Mouse (Mus musculus) effector memory CD4-positive, alpha-beta T cell, adult 5 months (primary cell): ENCODE results near the gene Duxf3. TPM values are rescaled to one million over a fixed set of nuclear protein-coding genes. Genes with fewer than 3 reads are reported as not detected.

ENCODE experiments used
- polyA plus RNA-seq: library from polyadenylated mRNA; unstranded; fragments of 100-300 nt; shearing (Covaris generic); gene quantifications from one replicate; pipeline ENCODE4 v1.2.1, GENCODE M21; 2017

Gene Duxf3
- polyA plus RNA-seq: 0.87 TPM

DNA sequence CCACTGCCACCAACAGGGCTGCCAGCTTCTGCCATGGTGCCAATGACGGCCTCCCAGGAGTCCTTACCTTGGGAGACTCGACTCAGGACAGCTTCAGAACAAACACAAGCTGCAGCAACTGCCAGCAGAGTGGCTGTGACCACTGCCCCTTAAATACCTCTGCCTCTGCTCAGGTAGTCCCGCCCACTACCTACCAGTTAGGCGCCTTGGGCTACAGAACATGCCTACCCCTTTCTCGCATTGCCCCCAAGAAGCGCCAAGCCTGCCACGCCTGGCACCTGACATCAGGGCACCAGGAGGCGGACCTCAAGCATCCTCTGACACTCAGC is at the start of gene Duxf3:
Gene Duxf3 (minus strand): TSS at position 35 of the 329 bp plus-strand sequence.

DNA sequence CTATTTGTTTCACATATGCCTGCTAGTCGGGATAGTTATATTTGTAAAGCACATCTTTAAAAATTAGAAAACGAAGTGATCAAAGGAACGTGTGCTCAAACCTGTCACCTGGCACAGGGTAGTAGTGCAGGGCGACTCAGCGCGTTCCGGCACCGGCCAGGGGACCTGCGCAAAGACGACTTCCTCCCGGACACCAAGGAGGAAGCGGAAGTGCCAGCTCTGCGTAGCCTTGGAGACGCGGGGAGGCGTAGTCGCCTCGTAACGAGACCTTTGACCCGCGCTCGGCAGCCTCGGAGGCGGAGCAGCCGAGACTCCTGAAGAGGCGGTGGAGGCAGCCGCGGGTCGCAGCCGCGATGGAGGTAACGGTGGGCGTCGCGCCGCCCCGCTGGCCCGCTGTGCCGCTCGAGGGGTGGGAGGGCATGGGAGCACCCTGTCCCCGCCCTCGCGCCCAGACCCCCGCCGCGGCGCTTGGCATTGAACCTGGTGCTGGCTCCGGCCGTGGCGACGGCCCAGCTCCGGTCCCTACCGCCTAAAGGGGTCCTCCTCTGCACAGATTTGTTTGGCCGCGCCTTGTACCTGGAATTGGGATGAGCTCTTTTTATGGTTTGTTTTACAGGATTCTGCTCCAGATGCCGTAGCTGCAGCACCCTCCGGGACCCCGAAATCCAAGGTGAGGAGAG is 22.9 kb upstream of the Duxf3 start, which contains the start of gene Gcc2:
Gene Gcc2 (plus strand): TSS at position 285 of the 680 bp plus-strand sequence.

DNA sequence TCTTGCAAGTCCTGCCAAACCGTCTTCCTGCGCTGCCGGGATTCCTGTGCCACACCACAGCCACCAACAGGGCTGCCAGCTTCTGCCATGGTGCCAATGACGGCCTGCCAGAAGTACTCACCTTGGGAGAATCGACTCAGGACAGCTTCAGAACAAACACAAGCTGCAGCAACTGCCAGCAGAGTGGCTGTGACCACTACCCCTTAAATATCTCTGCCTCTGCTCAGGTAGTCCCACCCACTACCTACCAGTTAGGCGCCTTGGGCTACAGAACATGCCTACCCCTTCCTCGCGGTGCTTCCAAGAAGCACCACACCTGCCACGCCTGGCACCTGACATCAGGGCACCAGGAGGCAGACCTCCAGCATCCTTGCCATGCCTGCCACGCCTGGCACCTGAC is 4.1 kb upstream of the Duxf3 start, which contains the start of gene Gm4981:
Gene Gm4981 (minus strand): TSS at position 89 of the 400 bp plus-strand sequence.

DNA sequence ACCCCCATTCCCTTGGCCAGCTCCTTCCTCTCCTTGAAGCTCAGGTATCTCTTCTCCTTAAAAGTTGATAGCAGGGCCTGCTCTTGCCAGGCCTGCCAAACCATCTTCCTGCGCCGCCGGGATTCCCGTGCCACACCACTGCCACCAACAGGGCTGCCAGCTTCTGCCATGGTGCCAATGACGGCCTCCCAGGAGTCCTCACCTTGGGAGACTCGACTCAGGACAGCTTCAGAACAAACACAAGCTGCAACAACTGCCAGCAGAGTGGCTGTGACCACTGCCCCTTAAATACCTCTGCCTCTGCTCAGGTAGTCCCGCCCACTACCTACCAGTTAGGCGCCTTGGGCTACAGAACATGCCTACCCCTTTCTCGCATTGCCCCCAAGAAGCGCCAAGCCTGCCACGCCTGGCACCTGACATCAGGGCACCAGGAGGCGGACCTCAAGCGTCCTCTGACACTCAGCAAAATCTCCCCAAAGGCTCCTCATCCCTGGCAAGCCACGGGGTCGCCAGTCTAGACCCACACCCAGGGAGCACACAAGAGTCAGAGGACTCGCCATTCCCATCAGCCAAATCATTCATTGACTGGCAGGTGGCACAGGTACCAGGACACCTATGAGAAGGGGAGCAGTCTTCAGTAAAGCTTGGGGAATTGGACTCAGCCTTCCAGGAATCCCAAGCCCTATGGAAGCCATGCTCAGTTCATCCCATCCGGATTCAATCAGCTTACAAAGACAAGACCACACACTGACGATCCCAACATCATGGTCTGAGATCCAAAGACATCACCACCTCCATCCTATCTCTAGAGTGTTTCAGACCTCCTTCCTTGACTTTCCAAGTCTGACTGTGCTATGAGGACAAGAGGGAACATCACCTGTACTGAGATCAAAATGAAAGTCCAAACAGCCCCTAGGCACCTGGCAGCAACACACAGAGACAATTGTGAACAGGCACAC is 7.4 kb downstream of the Duxf3 start, which contains the start of gene AW822073:
Gene AW822073 (minus strand): TSS at position 104 of the 959 bp plus-strand sequence.

Other genes starting within 250 kb of the Duxf3 start
- gene AW822073, start 7.7 kb downstream of the Duxf3 start, polyA plus RNA-seq: not detected
- not detected for gene Gm4981, start 4.0 kb upstream of the Duxf3 start, polyA plus RNA-seq
- 59.6 TPM for gene Gcc2, start 22.8 kb upstream of the Duxf3 start, polyA plus RNA-seq
- gene Lims1, start 90.8 kb upstream of the Duxf3 start, polyA plus RNA-seq: 112 TPM
- 89.6 TPM for gene Ranbp2, start 214.2 kb upstream of the Duxf3 start, polyA plus RNA-seq